Mouse (Mus musculus) ES-Bruce4 (cell line): ENCODE data around the gene Erbb4.

Experiments used
- CTCF ChIP-seq: IDR thresholded peaks from one replicate; pipeline ENCODE4 v1.8.1; 2011; ENCODE audit warnings: low read depth, low read length
- EP300 ChIP-seq: IDR thresholded peaks from 2 replicates; pipeline ENCODE4 v1.6.1; 2011; ENCODE audit warnings: low read depth, low read length; ENCODE audit not compliant: insufficient read depth
- POLR2A ChIP-seq: IDR thresholded peaks from one replicate; pipeline ENCODE4 v1.8.1; 2011; ENCODE audit warnings: low read length; ENCODE audit not compliant: insufficient read depth

GRCm38 (mm10) chr1:68787409-68788015 is 320.3 kb downstream of the Erbb4 start:
- TF ChIP-seq CTCF (no peak), EP300 (no peak), POLR2A (no peak)
